Mouse (Mus musculus) urinary bladder, postnatal 4 days (tissue): ENCODE results near the gene Rhox8.
"Not testable (repeated sequence)": the region's sequence is repeated elsewhere in the genome, so short reads cannot be mapped to it uniquely, and the experiment has no call there.

Experiments
- DNase-seq, 2 experiments: peaks; one replicate each; pipeline ENCODE4 v3.0.0; 2021 to 2022; ENCODE audit warnings: low spot score in 2 of 2

Rhox8 gene

DNA sequence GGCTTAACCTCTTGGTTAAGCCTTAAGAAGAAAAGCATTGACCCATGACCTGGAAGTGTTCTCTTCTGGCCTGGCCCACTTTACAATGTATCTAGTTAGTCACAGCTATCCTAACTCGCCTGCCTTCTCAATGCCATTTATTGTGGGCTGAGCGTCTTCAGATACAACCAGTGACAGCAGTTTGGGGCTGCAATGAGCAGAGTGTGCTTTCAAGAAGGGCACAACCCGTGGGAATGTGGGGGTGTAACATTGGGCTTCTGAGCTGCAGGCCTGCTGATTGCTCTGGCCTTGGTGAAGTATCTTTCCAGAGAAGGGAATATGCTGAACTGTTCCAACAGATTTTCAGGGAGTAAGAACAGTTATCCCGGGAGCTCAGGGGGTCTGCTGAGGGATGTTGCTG lies at the start of gene Rhox8:
TSS of gene Rhox8 (minus strand) at position 101 of the 400 bp plus-strand sequence.
- DNase-seq = no peak

DNA sequence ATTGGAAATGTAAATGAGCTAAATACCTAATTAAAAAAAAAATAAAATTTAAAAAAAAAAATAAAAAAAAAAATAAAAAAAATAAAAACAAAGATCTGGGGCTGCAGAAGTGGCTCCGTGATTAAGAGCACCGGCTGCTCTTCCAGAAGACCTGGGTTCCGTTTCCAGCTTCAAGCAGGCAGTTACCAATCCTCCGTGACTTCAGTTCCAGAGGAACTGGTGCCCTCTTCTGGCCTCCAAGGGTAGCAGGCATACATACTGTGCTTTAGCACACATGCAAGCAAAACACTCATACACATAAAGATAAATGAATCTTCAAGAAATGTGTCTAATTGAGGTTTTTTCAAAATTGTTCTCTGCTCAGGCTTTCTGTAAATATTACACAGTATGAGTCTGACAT lies 37.6 kb upstream of the Rhox8 start:
- DNase-seq = no peak

DNA sequence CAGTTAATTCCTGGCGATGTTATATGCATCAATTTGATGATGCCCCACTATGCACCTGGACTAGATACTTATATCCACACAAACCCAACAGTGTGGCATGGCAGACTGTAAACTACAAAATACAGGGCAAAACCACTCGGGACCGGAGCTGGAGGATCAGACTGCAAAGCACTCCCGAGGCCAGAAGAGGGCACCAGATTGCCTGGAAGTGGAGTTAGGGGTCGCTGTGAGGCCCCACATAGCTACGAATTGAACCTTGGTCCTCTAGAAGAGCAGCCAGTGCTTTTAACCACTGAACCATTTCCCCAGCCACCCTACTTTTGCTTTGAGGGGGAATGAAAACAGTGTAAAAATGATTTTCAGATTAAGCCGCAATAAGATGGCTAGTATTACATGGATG lies 29.8 kb upstream of the Rhox8 start:
- DNase-seq = no peak

DNA sequence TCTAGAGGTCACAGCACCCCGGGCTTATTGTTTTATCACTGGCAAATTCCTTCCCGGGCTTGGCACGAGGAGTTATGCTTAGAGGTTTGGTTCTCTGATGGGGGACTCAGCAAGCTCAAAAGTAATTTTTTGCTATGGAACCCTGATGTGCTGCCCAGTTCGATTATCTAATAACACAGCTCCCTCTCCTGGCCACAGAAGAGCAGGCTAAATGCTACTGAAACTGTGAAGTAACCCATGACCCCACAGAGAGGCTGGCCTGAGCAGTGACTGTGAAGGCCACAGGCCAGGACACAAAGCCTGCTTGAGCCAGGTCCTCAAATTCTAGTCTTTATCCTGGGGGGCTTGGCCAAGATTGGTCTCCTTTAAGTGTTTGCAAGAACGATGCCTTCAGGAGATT lies 25.0 kb upstream of the Rhox8 start:
- no peak for DNase-seq

DNA sequence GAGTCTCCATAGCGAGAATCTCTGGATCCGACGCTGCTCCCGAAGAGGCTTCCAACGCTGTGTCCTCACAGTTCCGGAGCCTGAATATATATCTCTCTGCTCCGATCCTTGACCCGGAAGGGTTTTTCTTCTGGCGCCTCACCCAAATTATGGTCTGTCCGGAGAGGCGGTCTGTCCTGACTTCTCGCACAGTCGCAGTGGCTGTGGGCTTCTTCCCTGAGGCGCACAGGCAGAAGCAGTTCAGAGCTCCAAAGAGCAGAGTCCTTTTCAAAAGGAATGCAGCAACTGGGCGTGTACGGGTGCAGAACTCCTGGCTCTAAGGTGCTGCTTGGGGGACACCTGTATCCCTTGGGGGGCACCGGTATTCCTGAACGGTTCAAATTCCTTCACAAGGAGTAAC lies 22.9 kb upstream of the Rhox8 start, which contains the start of gene Rhox9:
TSS of gene Rhox9 (minus strand) at position 101 of the 400 bp plus-strand sequence.
- DNase-seq = not testable (repeated sequence)

DNA sequence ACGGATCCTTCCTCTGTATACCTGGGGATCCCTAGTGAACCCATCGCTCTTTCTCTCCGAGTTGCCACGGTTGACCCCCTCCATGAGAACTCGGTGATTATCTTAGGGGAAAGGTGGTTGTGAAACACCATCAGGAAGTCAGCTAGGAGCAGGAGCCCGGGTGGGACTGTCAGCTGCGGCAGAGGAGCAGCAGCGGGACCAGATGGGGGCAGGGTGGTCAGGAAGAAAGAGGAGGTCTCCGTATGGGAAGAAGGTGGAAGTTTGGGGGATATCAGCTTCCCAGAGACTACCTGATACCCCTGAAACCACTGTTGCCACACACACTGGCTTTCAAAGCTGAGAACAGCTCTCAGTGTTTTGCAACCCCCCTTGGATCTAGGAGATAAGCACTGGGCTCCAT lies 18.4 kb upstream of the Rhox8 start, which contains the start of gene Rhox7b:
TSS of gene Rhox7b (minus strand) at position 101 of the 400 bp plus-strand sequence.
- not testable (repeated sequence) for DNase-seq

DNA sequence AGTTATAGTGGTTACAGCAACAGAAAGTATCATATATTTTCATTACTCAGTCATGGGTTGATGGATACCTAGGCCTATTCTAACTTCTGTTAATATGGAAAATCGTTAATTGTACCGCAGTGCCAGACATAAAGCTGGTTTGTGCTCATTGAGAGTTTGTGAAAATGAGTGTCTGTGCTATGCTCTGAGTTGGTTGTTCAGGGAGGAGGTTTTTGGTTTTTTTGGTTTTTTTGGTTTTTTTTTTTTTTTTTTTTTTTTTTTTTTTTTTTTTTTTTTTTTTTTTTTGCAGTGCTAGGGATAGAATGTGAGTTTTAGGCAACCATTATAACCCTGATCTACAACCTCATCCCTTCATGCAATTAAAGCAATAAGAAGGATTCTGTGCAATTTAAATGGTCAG lies 7.1 kb downstream of the Rhox8 start:
- no peak for DNase-seq

DNA sequence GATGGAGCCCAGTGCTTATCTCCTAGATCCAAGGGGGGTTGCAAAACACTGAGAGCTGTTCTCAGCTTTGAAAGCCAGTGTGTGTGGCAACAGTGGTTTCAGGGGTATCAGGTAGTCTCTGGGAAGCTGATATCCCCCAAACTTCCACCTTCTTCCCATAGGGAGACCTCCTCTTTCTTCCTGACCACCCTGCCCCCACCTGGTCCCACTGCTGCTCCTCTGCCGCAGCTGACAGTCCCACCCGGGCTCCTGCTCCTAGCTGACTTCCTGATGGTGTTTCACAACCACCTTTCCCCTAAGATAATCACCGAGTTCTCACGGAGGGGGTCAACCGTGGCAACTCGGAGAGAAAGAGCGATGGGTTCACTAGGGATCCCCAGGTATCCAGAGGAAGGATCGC lies 47.4 kb downstream of the Rhox8 start, which contains the start of gene Rhox7a:
TSS of gene Rhox7a (plus strand) at position 301 of the 400 bp plus-strand sequence.
- DNase-seq = not testable (repeated sequence)

DNA sequence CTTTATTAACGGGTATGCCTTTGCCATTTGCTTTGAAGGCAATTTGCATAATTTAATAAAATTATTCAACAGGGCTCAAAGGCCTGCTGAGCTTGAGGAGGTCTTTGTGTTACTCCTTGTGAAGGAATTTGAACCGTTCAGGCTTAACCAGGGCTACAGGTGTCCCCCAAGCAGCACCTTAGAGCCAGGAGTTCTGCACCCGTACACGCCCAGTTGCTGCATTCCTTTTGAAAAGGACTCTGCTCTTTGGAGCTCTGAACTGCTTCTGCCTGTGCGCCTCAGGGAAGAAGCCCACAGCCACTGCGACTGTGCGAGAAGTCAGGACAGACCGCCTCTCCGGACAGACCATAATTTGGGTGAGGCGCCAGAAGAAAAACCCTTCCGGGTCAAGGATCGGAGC lies 52.1 kb downstream of the Rhox8 start, which contains the start of gene Rhox6:
TSS of gene Rhox6 (plus strand) at position 301 of the 400 bp plus-strand sequence.
- not testable (repeated sequence) for DNase-seq
